Mouse (Mus musculus) ES-CJ7 (cell line): Measurements from ENCODE around the gene Pa2g4.
"Not testable (repeated sequence)": the region's sequence is repeated elsewhere in the genome, so short reads cannot be mapped to it uniquely, and the experiment has no call there.

Experiments used
- DNase-seq: peaks from one replicate; pipeline ENCODE4 v3.0.0; 2011; ENCODE audit warnings: low read depth, low spot score

Pa2g4 gene

GRCm38 (mm10) chr10:128579298-128579697, 13.5 kb upstream of the Pa2g4 start:
- no peak for DNase-seq

GRCm38 (mm10) chr10:128578330-128578729, 12.5 kb upstream of the Pa2g4 start:
- no peak for DNase-seq

DNA sequence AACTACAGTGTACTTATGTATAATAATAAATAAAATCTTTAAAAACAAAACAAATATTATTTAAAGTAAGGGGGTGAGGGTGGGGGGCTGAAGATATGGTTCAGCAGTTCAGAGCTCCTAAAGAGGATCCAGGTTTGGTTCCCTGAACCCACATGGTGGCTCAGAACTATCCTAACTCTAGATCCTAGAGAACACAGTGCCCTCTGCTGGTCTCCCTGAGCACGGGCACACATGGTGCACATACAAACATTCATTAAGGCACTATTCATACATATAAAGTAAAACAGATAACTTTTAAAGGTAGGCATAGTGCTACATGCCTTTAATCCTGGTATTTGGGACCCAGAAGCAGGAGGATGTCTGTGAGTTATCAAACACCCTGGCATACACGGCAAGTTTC, 9.3 kb upstream of the Pa2g4 start:
- DNase-seq, result peak; percentile 70

GRCm38 (mm10) chr10:128565206-128565787, 490 bp downstream of the Pa2g4 start:
- DNase-seq, result no peak

DNA sequence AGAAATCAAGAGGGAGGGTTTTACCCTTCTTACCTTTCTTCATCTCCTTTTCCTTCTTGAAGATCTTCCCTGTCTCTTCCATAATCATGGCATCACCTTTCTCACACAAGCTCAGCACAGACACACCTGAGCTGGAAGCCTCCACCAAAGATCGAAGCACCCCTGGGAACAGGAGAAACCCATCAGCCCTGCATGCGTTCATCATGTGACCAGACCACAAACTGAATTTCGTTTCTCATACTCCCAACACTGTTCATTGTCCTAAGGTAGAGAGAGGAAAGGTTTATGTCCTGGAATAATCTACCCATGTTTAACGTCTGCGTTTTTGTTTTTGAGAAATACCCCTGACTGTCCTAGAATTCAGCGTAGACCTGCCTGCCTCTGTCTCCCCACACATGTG, 2.2 kb downstream of the Pa2g4 start:
- no peak for DNase-seq

GRCm38 (mm10) chr10:128556963-128557362, 8.8 kb downstream of the Pa2g4 start:
- DNase-seq, result no peak

DNA sequence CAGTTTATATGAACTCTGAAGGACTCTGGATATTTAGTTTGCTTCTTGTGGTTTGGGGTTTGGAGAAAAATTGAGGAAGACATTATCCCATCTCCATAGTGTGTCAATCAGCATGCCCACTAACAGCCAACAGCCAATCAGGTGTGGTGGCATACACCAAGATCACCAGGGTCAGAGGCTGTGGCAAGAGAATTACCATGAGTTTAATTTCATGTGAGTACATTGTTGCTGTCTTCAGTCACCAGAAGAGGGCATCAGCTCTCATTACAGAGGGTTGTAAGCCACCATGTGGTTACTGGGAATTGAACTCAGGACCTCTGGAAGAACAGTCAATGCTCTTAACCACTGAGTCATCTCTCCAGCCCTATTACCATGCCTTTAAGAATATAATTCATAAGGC, 9.5 kb downstream of the Pa2g4 start:
- DNase-seq, result peak; percentile 78

DNA sequence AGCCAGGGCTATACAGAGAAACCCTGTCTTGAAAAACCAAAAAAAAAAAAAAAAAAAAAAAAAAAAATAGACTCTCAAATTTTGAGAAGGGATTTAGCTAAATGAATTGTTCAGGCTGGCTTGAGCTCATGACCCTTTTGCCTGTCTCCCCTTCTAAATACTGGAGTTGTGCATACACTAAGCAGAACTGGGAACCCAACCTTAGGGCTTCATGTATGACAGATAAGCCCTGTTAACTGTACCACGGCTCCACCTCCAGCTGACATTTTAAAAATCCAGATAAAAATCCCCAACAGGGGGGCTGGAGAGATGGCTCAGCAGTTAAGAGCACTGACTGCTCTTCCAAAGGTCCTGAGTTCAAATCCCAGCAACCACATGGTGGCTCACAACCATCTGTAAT, 10.2 kb downstream of the Pa2g4 start:
- not testable (repeated sequence) for DNase-seq

GRCm38 (mm10) chr10:128550144-128550823, 15.5 kb downstream of the Pa2g4 start:
- DNase-seq, result not testable (repeated sequence)

- not testable (repeated sequence) for DNase-seq
Measured at GRCm38 (mm10) chr10:128549682-128550057, 16.1 kb downstream of the Pa2g4 start.

DNA sequence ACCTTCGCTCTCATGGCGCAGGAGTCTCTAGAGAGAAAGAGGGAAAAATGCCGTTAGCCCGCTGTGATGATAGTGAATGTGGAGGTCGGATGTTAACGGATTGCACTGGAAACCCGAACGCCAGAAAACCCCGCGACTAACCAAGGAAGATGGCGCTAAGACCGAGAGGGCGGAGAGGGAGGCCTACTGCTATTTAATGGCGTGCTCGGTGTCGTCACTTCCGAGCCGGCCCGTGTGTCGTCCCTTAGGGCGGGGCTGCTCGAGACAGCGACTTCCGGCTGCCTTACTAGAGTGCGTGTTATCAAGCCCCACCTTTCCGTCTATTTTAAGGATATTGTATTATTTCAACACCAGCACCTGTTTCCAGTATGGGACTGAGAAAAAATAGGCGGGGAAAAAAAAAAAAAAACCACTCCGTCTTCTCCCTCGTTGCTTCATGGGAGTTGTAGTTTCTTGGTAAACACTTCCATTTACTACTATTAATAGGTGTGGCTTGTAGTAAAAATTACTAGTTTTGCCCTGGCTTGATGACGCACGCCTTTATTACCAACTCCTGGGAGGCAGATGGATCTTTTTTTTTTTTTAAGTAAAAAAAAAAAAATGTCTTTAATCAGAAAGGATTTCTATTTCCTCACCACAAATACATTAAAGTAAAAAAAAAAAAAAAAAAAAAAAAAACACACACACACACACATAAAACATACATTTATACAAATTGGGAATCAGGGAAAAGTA, 16.7 kb downstream of the Pa2g4 start, which contains the start of gene Rpl41:
Gene Rpl41, minus strand, starts transcription at position 359 of the 735 bp plus-strand sequence.
- peak; percentile 98 for DNase-seq

DNA sequence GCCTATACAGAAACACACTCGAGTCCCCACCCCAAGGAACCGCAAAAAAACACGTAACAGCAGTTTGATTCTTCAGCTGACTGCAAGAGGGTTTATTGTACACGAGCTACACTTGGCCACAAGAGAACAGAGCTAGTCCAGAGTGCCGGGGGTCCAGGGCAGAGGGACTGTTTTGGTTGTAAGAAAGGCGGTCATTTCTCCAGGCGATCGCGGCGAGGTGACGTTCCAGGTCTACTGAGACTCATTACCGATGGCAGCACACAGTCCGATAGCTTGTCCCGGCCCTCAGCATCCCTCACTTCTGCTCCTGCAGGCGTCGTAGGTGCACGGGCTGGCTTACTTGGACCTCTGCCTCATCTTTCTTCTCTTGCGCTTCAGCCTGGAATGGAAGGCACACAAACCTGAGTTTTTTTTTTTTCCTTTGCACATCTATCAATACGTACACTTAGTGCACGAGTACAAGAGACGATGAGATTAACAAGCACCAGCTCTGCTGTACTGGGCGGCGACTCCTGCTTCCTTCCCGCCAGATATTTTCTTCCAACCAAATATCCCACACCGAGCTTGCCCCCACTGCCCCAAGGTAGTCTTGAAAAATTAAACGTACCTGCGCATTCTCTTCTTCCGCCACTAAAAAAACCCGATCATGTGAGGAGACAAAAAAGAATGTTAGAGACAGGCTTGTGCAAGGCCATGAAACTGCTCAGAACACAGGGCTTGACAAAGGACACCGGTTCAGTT, 17.6 kb downstream of the Pa2g4 start:
- not testable (repeated sequence) for DNase-seq

- DNase-seq, result peak; percentile 99
Measured at GRCm38 (mm10) chr10:128547361-128548032, 18.3 kb downstream of the Pa2g4 start, which contains the start of gene Zc3h10. Gene Zc3h10 (minus strand): TSS chr10:128547774.

- DNase-seq, result no peak
Measured at GRCm38 (mm10) chr10:128546787-128547186, 19.0 kb downstream of the Pa2g4 start.

GRCm38 (mm10) chr10:128546361-128546760, 19.4 kb downstream of the Pa2g4 start:
- peak; percentile 86 for DNase-seq

- DNase-seq, result no peak
Measured at GRCm38 (mm10) chr10:128545570-128545898, 20.3 kb downstream of the Pa2g4 start.

DNA sequence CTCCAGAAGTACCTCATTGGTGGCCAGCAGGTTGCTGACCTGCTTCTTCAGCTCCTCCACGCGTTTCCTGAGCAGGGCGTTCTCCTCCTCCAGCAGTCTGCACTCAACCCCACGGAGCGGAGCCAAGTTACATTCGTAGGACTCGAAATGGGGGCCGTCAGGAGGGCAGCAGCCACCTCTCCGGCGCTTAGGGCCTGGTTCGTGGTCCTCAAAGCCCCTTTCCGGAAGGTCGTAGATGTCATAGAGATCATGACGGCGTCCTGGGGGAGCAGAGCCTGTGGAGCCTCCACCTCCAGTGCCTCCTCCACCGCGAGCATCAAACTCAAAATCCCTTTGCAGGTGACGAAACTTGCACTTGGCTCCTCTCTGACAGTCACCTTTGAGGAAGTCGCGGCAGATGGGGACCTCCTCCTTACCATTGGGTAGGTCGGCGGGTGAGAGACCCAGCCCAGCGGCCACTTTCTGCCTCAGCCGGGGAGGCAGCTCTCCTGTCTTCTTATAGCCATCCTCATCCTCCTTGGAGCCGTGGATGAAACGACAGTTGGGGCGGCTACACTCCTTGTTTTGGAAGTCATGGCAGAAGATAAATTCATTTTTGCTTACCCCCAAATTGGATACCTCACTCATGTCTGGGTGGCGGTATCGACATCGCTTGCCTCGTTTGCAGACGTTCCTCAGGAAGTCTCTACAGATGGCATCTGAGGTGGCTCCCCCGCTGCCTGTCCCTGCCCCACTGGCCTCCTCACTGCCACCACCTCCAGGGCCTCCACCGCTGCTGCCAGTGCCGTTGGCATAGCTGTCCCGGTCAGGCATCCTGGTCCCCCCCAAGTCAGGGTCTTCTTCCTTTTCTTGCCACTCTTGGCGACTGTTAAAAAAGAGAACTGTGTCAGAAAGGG, 20.9 kb downstream of the Pa2g4 start:
- no peak for DNase-seq

DNA sequence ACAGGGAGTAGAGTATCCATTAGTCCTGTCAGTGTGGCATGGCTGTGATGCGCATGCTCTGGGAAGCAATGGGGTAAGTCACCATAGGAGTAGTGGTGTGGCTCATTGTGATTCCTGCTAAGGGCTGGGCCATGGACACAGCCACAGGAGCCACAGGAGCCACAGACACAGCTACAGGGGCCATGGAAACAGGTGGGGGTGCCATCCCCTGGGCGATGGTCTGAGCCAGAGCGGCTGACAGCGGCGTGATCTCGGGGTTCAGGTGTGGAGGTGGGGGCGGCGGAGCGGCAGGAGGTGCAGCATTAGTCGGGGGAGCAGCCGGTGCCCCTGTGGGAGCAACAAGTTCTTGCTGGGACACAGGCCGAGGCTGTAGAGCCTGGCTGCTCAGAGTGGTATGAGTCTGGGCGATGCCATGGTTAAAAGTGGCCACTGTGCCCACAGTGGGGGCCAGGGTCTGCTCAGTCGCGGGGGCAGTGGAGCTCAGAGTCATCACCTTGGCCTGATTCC, 21.6 kb downstream of the Pa2g4 start:
- DNase-seq, result no peak

- no peak for DNase-seq
Measured at GRCm38 (mm10) chr10:128543100-128543499, 22.7 kb downstream of the Pa2g4 start.

DNA sequence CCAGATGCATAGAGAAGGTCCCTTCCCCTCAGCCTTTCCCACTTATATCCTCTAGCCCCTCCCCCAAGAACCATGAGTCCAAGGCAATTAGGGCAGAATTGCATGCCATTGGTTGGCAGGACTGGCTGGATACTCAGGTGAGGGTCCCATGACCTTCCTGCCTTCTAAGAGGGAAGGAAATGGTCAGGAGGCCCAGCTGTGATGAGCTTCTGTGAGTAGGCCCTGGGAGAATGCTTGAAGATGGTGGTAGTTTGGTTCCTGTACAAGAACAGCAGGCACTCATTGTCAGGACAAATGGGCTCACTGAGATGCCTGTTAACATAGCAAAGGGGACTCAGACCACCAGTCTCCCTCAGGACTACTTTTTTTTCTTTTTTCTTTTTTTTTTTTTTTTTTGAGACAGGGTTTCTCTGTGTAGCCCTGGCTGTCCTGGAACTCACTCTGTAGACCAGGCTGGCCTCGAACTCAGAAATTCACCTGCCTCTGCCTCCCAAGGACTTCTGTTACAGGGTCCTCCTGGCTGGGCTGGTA, 27.4 kb downstream of the Pa2g4 start:
- peak; percentile 85 for DNase-seq
